10 mouse cellular contexts compared by ENCODE assay signal in genomic region chr1:34097640-34098039, GRCm38 (mm10).
A peak's percentile ranks its signal among the peaks of the same experiment; 100 is the strongest.
DNase-seq lines count a peak whose midpoint lies in the region; ATAC-seq and TF ChIP-seq lines count a peak whose summit lies in the region.
"Had no signal": no experiment of that assay in that cellular context is flagged by ENCODE, and none has a peak within 500 bp of the region (broad histone marks: within the 10 kb centered on the region; RNA-seq: fewer than 3 reads in every experiment).

No protein-coding gene starts in this region.

- 64% methylated on average over 4 of the region's 4 CpGs for WGBS in lung, adult 2 months
- 63% methylated on average over 4 of the region's 4 CpGs for WGBS in kidney, embryonic 16.5 days

- H3K36me3 ChIP-seq in kidney, embryonic 16.5 days (ENCODE audit: insufficient read depth, low read length): 0 out of 2 replicates have a peak, but pooled peaks cover 1% of the 10 kb centered on the region
- H3K36me3 ChIP-seq: lung, embryonic 15.5 days had no signal

- DNase-seq in frontal cortex, postnatal 25 days (ENCODE audit: low spot score in 2 of 2): no peak
- DNase-seq in lung, adult 2 months: no peak
- DNase-seq in lung, postnatal 14 days: no peak
- peak; percentile 79 to 88 for DNase-seq in cerebellum, postnatal 14 days
- DNase-seq in right cerebral cortex, postnatal 10 days (ENCODE audit: low spot score in 2 of 2): peak; percentile 68 to 82
- no peak for DNase-seq in embryo, embryonic 10.5 days (ENCODE audit: low spot score)
- DNase-seq: layer of hippocampus, postnatal 36 days had no signal

- no peak for TF ChIP-seq POLR2A in lung, adult 2 months (IDR thresholded peaks at IDR 0.05; ENCODE audit: borderline replicate concordance, extremely low read depth, low read depth, low read length)

- peak; percentile 22; the same call in 1 of the 2 replicates for TF ChIP-seq CTCF in lung, adult 2 months (IDR thresholded peaks at IDR 0.05; ENCODE audit: insufficient read depth, low read length)

- no peak overlapping the region for H3K9ac ChIP-seq in kidney, embryonic 16.5 days (replicated peaks; ENCODE audit: low read length)
- H3K9ac ChIP-seq: lung, embryonic 15.5 days had no signal

- no peak overlapping the region for H3K27ac ChIP-seq in kidney, embryonic 16.5 days (ENCODE audit: low read length)
- H3K27ac ChIP-seq: lung, embryonic 15.5 days had no signal

- no peak overlapping the region for H3K4me2 ChIP-seq in kidney, embryonic 16.5 days (replicated peaks; ENCODE audit: low read depth, low read length)
- H3K4me2 ChIP-seq: lung, embryonic 15.5 days had no signal

- H3K4me3 ChIP-seq in lung, adult 2 months (replicated peaks; ENCODE audit: extremely low read depth, low read depth, low read length): no peak overlapping the region
- H3K4me3 ChIP-seq in kidney, embryonic 16.5 days (ENCODE audit: low read length): no peak overlapping the region
- H3K4me3 ChIP-seq: lung, embryonic 15.5 days had no signal

- peak; percentile 89 for ATAC-seq in frontal cortex, adult (ENCODE audit: low TSS enrichment)
- ATAC-seq in kidney, embryonic 16.5 days (ENCODE audit: low FRiP score, low TSS enrichment): no peak

- H3K27me3 ChIP-seq in kidney, embryonic 16.5 days (ENCODE audit: insufficient read depth, low read length): no peaks in the 10 kb centered on the region
- H3K27me3 ChIP-seq: lung, embryonic 15.5 days had no signal

- H3K9me3 ChIP-seq in kidney, embryonic 16.5 days (ENCODE audit: low read length): peaks cover 4% of the 10 kb centered on the region; the same call in 1 of the 2 replicates
- H3K9me3 ChIP-seq: lung, embryonic 15.5 days had no signal

- no peaks in the 10 kb centered on the region; the same call in 1 of the 2 replicates for H3K4me1 ChIP-seq in lung, adult 2 months (ENCODE audit: control insufficient read depth, insufficient read depth, low read length)
- H3K4me1 ChIP-seq in kidney, embryonic 16.5 days (ENCODE audit: insufficient read depth, low read length): peaks cover 22% of the 10 kb centered on the region
- H3K4me1 ChIP-seq: lung, embryonic 15.5 days had no signal

Comparison
In these comparisons a context has a peak if more than half of its experiments do, and no peak if none do; other contexts are left out.
1. DNase-seq: peak in cerebellum, postnatal 14 days (2 of 2) and right cerebral cortex, postnatal 10 days (2 of 2); none in frontal cortex, postnatal 25 days (0 of 2), lung, adult 2 months (single experiment), lung, postnatal 14 days (single experiment) and embryo, embryonic 10.5 days (single experiment).